Mouse (Mus musculus) adrenal gland, postnatal 10 days (tissue): Measurements from ENCODE around the gene Zfp775. TPM values are rescaled to one million over a fixed set of nuclear protein-coding genes. Genes with fewer than 3 reads are reported as not detected.

ENCODE experiments used
- DNase-seq: peaks from one replicate; pipeline ENCODE4 v3.0.0; 2021; ENCODE audit warnings: mixed read lengths
- long read RNA-seq, 2 experiments: library from polyadenylated mRNA; stranded (forward); transcript quantifications; one replicate each; pipeline ENCODE4 v2.0.0; 2021
- total RNA-seq, 2 experiments: library from RNA; stranded (reverse); gene quantifications; 2 replicates each; pipeline ENCODE4 v1.2.3; 2021

Zfp775 gene
- total RNA-seq = 1 to 10 TPM; 6.1 to 6.2 TPM
- long read RNA-seq, experiment 1, full-length matches to known transcripts = 14 of 16 reads
- long read RNA-seq, experiment 1, partial matches to known transcripts = 0 of 16 reads
- long read RNA-seq, experiment 1, other reads (novel, unspliced or antisense) = 2 of 16 reads
- long read RNA-seq, experiment 2, full-length matches to known transcripts = 8 of 9 reads
- long read RNA-seq, experiment 2, partial matches to known transcripts = 0 of 9 reads
- long read RNA-seq, experiment 2, other reads (novel, unspliced or antisense) = 1 of 9 reads

DNA sequence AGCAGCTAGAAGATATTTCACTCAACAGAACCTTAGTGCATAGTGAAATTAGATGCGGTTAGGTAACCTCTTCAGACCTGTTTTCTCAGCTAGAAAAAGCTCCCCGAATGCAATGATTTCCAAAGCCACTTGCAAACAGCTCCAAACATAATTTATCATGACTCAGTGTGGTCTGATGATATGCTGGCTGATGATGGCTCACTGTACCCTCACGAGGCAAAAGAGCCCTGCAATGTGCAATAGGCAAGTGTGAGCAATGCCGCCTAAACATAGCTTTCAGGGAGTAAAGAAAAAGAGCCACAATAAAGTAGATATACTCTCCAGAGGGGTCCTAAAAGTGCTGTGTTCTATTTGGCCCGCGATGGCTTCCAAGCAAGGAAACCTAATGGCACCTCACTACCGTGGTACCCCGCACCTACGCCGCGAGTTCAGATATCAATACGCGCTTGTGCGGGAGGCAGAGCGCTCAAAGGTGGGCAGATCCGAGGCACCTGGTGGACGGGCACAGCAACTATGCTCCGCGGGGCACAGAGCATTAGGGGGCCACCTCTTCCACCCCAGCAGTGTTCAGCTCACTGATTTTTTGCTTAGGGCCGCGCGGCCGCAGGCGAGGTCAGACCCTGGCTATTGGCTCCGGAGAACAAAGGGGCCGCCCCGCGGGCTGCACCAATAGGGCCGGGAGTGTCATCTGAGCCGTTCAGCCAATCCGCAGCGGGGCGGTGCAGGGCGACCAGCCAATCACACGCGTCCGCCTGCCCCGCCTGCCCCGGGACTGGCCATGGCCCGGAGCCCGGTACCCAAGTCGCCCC lies at the start of gene Zfp775:
Zfp775 (plus strand) TSS at position 793 of the 809 bp plus-strand sequence.
- DNase-seq = peak; percentile 98

GRCm38 (mm10) chr6:48552918-48553317 lies 48.9 kb upstream of the Zfp775 start:
- peak; percentile 60 for DNase-seq

DNA sequence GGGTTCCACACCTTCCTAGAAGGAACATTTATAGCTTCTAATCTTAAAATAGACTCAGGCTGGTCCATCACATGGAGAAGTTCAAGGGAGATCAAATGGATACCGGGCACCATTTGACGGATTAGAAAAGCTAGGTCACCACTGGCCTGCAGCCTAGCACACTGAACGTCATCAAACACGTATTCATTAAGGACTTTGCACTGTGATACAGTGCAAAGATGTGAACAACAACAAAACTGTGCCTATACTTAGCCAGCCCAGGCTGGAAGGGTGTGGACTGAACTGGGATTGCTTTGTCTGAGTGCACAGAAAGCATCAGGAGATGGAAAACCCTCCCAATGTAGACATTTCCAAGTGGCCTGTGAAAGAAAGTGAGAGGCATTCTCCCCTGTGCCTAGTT lies 48.0 kb upstream of the Zfp775 start:
- DNase-seq = no peak

DNA sequence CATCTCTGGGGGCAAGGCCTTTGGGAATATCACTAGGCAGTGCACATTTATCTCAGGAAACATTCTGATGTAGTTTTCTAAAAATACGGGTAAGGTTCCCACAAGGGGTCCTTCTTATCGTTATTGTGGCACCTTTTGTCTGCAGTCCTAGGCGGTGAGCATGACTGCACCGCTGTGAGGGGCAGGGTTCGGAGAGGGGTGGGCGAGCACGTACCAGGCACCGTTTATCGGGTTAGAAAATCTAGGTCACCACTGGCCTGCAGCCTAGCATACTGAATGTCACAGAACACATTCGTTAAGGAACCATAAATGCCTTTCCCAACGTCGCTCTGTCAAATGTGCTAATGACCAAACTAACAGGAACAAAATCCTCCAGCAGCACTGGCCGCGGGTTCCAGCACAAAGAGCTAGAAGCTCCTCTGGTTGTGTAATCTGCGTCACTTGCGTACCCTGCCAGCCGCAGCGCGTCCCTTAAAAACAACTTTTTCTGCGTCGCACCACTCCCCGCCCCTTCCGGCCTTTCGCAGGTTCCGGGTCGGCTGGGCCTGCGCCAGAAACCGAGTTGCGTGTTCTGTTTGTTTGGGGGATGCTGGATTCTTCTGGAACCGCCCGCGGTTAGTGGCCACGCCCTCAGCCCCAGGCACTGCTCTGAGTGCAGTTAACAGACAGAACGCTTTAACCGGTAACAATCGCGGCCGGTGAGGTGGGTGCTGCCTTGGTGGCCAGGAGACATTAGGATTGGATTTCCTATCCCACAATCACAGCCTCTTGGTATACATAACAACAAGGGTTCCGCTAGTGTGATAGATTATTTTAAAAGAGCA lies 47.4 kb upstream of the Zfp775 start, which contains the start of gene Lrrc61:
Lrrc61 (plus strand) TSS at position 517 of the 824 bp plus-strand sequence.
- peak; percentile 99 for DNase-seq

GRCm38 (mm10) chr6:48555104-48555890 lies 46.6 kb upstream of the Zfp775 start:
- DNase-seq = peak; percentile 64

- DNase-seq = no peak
Observed at GRCm38 (mm10) chr6:48555956-48556355, 45.9 kb upstream of the Zfp775 start.

- no peak for DNase-seq
Observed at GRCm38 (mm10) chr6:48565693-48566310, 36.1 kb upstream of the Zfp775 start.

- peak; percentile 78 for DNase-seq
Observed at GRCm38 (mm10) chr6:48566312-48566711, 35.6 kb upstream of the Zfp775 start.

- peak; percentile 72 for DNase-seq
Observed at GRCm38 (mm10) chr6:48568036-48568984, 33.6 kb upstream of the Zfp775 start.

DNA sequence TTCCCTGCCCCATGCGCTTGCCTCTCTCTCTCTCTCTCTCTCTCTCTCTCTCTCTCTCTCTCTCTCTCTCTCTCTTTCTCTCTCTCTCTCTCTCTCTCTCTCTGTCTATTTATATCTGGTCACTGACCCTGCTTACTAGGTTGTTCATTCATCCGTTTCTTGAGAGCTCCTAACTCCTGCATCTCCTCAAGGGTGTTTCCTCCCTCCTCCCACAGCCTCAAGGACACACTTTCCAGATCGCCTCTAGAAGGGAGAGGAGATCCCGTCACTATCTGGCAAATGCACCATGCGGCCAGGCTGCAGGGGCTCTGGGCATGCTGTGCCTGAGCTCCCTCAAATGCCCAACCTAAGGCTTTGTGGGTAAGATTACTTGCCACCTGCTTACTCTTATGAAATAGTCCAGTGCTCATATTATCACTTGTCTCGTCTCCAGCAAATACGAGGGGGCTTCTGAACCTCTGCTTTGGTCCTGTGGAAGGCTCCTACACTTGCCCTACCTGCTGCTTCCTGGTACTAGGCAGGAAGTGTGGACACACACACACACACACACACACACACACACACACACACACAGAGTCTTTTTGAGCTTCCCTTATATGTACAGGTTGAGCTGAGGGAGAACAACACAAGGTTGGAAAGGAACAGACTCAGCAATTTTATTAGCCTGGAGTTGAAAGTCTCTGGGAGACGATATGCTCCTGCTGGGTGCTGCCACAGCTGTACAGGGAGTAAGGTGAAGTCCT lies 32.6 kb upstream of the Zfp775 start:
- no peak for DNase-seq

DNA sequence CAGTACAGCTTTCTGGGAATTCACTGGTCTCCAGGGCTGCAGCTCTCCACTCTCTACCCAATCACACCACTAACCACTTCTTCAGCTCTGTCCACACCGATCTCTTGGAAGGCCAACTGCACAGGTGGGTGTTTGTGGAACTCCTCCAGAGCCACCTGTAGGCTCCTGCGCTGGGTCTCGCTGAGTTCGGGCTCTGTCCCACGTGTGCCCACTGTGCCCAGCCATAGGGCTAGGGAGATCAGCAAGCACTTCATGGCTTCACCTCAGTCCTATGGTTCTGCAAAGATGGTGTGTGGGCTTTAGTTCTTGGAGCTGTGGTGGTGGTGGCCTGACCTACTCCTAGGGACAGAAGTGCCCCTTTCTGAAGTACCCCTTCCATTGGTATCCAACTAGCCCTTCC lies 29.8 kb upstream of the Zfp775 start:
- DNase-seq = no peak

DNA sequence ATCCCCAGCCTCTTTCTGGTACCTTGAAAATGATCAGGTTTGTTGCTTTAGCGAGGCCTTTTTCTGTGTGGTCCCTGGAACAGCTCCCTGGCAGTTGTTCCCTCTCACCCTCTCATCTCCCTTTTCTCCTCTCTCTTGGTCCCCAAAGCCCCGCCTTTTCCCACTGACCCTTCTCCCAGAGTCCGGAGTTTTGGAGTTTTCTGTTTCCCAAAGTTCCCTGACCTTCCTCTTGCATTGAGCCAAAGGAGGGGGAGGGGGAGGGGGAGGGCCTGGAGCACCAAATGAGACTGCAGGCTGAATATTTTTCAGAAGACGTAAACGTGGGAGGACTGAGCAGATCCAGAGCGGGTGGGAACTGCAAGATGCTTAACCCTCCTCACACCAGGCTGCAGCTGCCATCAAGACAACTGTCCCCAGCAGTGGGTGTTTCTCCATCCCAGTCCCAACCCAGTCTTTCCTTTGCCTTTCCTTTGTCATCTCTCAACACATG lies 29.2 kb upstream of the Zfp775 start, which contains the start of gene Rarres2:
Rarres2 (minus strand) TSS at position 218 of the 490 bp plus-strand sequence.
- peak; percentile 47 for DNase-seq

DNA sequence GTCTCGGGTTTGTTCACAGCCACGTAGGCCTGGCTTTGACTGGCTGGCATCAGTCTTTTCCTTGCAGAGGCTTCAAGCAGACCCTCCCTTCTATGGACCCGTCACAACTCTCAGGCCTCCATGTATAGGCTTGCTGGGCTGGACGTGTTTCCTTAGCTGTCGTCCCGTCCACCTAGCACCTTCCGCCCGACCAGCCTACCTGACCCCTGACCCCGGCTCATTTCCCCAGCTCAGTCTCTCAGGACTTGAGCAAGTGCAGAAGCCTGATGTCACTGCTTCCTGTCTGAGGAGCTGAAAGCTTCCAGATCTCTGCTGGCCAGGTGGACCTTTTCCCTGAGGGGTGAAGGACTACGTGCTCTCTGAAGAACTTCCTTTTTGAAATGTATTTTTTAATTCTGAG lies 28.6 kb upstream of the Zfp775 start:
- peak; percentile 60 for DNase-seq

GRCm38 (mm10) chr6:48573981-48574380 lies 27.9 kb upstream of the Zfp775 start:
- no peak for DNase-seq

DNA sequence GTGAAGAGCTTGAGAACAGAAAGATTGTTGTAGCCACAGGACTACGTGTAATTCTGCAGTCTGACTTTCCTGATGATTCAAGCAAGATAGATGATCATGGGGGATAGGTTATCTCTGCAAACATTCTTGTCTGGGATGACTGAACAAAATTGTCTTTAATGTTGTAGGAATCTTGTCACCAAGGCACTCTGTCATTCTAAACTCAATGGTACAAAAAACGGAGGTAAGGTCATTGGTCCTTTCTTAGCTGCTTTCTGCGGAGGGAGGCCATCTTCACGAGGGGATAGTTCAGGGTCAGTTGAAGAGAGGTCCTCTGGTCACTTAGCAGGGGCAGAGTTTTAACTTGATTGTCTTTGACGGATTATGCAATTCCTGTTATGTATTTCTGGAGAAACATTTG lies 23.1 kb upstream of the Zfp775 start:
- DNase-seq = no peak

GRCm38 (mm10) chr6:48579215-48579648 lies 22.6 kb upstream of the Zfp775 start:
- peak; percentile 48 for DNase-seq

DNA sequence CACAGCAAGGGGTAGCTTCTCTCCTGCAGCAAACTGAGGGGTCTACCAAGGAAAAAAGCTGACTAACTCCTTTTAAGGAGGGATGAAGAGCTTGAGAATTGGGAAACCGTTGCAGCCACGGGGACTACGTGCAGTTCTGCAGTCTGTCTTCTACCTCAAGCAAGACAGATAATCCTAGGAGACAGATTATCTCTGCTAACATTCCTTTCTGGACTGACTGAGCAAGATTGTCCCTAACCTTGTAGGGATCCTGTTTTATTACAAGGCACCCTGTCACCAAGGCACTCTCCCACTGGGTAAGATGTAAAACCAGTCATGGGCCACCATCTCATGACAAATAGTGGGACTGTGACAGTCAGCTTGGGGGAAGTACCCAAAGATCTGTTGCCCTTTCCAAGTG lies 20.6 kb upstream of the Zfp775 start:
- DNase-seq = no peak

DNA sequence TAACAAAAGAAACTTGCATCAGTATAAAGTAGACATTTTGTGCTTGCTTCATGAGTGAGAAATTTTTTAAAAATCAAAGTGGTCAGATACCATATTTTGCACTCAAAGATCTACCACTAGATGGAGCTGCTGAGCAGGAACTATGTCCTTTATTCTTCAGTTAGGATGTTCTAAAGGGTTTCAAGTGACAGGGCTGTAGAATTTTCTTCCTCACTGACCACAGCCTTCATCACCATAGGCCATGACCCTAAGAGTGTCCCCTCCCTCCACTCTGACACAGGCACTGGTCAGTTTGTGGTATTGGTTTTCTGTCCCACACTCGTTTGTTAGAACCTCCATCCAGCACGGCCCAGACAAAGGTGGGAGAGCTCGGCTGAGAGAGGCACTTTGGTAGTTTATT lies 19.8 kb upstream of the Zfp775 start:
- peak; percentile 46 for DNase-seq

DNA sequence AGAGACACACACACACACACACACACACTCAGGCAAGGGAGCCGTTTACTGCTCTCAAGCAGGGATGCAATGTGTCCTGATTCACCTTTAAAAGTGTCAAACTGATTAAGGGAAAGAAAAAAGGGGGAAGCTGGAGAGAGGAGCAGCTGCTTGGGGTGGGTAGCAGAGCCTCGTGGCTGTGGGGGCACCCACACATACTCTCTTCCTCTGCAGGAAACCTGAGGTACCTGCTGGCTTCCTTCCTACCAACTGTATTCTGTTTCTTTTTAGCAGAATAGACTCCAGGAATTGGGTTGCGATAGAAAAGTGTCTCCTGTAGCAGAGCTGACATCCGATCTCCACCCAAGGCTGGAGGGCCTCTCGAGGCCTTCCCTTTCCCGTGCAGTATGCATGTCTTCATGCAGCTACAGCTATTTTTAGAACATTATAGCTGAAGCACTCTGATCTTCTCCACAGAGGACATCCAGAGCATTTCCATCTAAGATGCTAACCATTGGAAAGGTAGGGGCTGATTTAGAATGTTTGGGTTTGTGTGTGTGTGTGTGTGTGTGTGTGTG lies 12.6 kb upstream of the Zfp775 start, which contains the start of gene Gm45021:
Gm45021 (plus strand) TSS at position 417 of the 557 bp plus-strand sequence.
- no peak for DNase-seq
